Mouse (Mus musculus) ES-E14 (cell line): Measurements from ENCODE around the gene Pex1. TPM values are rescaled to one million over a fixed set of nuclear protein-coding genes. Genes with fewer than 3 reads are reported as not detected.

Source experiments
- DNase-seq: peaks from one replicate; pipeline ENCODE4 v3.0.0-alpha.2; 2013; ENCODE audit warnings: low read depth, low spot score
- H3K27ac ChIP-seq: 2 replicates; pipeline ENCODE4 v1.5.1; 2012; ENCODE audit warnings: low read depth, mild to moderate bottlenecking, low read length, moderate library complexity, mixed read lengths; ENCODE audit not compliant: poor library complexity, insufficient read depth, severe bottlenecking
- H3K36me3 ChIP-seq: 2 replicates; pipeline ENCODE4 v1.6.1; 2012; ENCODE audit warnings: mild to moderate bottlenecking, low read length, moderate library complexity, mixed read lengths; ENCODE audit not compliant: control insufficient read depth, poor library complexity, insufficient read depth, severe bottlenecking
- H3K4me1 ChIP-seq, 2 experiments: fragments of 150-350 bp in 1 of 2; sonication (generic) in 1 of 2; 2 replicates each; pipeline ENCODE4 v1.6.1; 2012; ENCODE audit warnings: low read length in 2 of 2, mild to moderate bottlenecking in 1 of 2, mixed read lengths in 1 of 2; ENCODE audit not compliant: control insufficient read depth in 2 of 2, insufficient read depth in 2 of 2, poor library complexity in 1 of 2
- H3K4me3 ChIP-seq, 2 experiments: fragments of 150-350 bp in 1 of 2; sonication (generic) in 1 of 2; 2 replicates each; pipeline ENCODE4 v1.5.1; 2012; ENCODE audit warnings: low read length in 2 of 2, low read depth in 1 of 2, mild to moderate bottlenecking in 1 of 2, mixed read lengths in 1 of 2; ENCODE audit not compliant: insufficient read depth in 1 of 2, poor library complexity in 1 of 2, severe bottlenecking in 1 of 2
- H3K9ac ChIP-seq: 2 replicates; pipeline ENCODE4 v1.6.1; 2012; ENCODE audit warnings: low read depth, mild to moderate bottlenecking, low read length, mixed read lengths; ENCODE audit not compliant: poor library complexity, insufficient read depth, severe bottlenecking
- H3K9me3 ChIP-seq: fragments of 150-350 bp; sonication (generic); 2 replicates; pipeline ENCODE4 v1.6.1; 2012; ENCODE audit warnings: low read depth, mild to moderate bottlenecking, low read length; ENCODE audit not compliant: control insufficient read depth, insufficient read depth
- CHD2 ChIP-seq: IDR thresholded peaks from 2 replicates; pipeline ENCODE4 v1.6.1; 2014; ENCODE audit warnings: mild to moderate bottlenecking, low read depth, low read length, inconsistent platforms
- HCFC1 ChIP-seq: IDR thresholded peaks from 2 replicates; pipeline ENCODE4 v1.6.1; 2012; ENCODE audit warnings: low read length, inconsistent platforms, borderline replicate concordance; ENCODE audit not compliant: insufficient read depth
- MAFK ChIP-seq: IDR thresholded peaks from 2 replicates; pipeline ENCODE4 v1.6.1; 2014; ENCODE audit warnings: mild to moderate bottlenecking, low read depth, low read length, inconsistent platforms; ENCODE audit not compliant: insufficient read depth
- ZC3H11A ChIP-seq: IDR thresholded peaks from 2 replicates; pipeline ENCODE4 v1.6.1; 2012; ENCODE audit warnings: low read depth, mild to moderate bottlenecking, inconsistent platforms, low read length, borderline replicate concordance
- ZNF384 ChIP-seq: IDR thresholded peaks from 2 replicates; pipeline ENCODE4 v1.6.1; 2012; ENCODE audit warnings: low read depth, low read length, inconsistent platforms
- in situ Hi-C, 2 experiments: fragments of 600-800 bp; cut with MboI; formaldehyde crosslinking; loops; one replicate each; pipeline ENCODE4 v1.15.1; 2025; ENCODE audit warnings: low sequenced_read_pairs in 2 of 2, inconsistent platforms in 1 of 2; ENCODE audit not compliant: unreplicated experiment in 2 of 2
- total RNA-seq: library from RNA; depleted of rRNA; stranded (reverse); fragments of 300-350 nt; gene quantifications from 2 replicates; pipeline ENCODE4 v1.2.3, GENCODE M21; 2012; rRNA removed

Gene Pex1
- 12.9 and 14.9 TPM in 2 replicates for total RNA-seq

- H3K27ac ChIP-seq, result peak within 1 kb of the TSS; percentile 26; the same call in 1 of the 2 replicates
- in situ Hi-C loops, result no loop called here
- peak; percentile 95 for DNase-seq
- no peaks in the 10 kb centered on the region for H3K9me3 ChIP-seq
- peak within 1 kb of the TSS; percentile 73 to 94 for H3K4me3 ChIP-seq
- TF ChIP-seq HCFC1 (peak; percentile 82), ZC3H11A (no peak), MAFK (no peak), CHD2 (peak; percentile 78), ZNF384 (no peak)
- H3K9ac ChIP-seq, result peak within 1 kb of the TSS; percentile 89
- peaks cover 0 to 2% of the 10 kb centered on the region in 2 experiments; a peak in 1 of 4 replicates for H3K4me1 ChIP-seq
- H3K36me3 ChIP-seq, result peaks cover 7% of the 10 kb centered on the region
These were observed at the start of gene Pex1 for GRCm38 (mm10) chr5:3595693-3596398. TSS of gene Pex1 (plus strand) at chr5:3596066.

- no peak for TF ChIP-seq ZNF384
- no peak for TF ChIP-seq ZC3H11A
- no peak for TF ChIP-seq HCFC1
- no peak for TF ChIP-seq MAFK
- TF ChIP-seq CHD2, result no peak
- Histone ChIP-seq H3K4me1 (peaks cover 4 to 7% of the 10 kb centered on the region in 2 experiments; a peak in 2 of 4 replicates), H3K36me3 (peaks cover 3% of the 10 kb centered on the region; the same call in 1 of the 2 replicates), H3K9ac (no peak overlapping the region), H3K9me3 (no peaks in the 10 kb centered on the region), H3K27ac (no peak overlapping the region), H3K4me3 (no peak overlapping the region)
- in situ Hi-C loops, result no loop called here
- DNase-seq, result no peak
These were observed 49.6 kb upstream of the Pex1 start for GRCm38 (mm10) chr5:3546226-3546625.

- H3K4me3 ChIP-seq, result no peak overlapping the region
- no peak overlapping the region for H3K9ac ChIP-seq
- H3K27ac ChIP-seq, result no peak overlapping the region
- TF ChIP-seq HCFC1, result no peak
- no peak for TF ChIP-seq ZNF384
- TF ChIP-seq CHD2, result no peak
- TF ChIP-seq ZC3H11A, result no peak
- TF ChIP-seq MAFK, result no peak
- DNase-seq, result no peak
- H3K4me1 ChIP-seq, result 0 out of 4 replicates have a peak, but pooled peaks cover 0 to 2% of the 10 kb centered on the region in 2 experiments
- in situ Hi-C loops, result no loop called here
- H3K9me3 ChIP-seq, result no peaks in the 10 kb centered on the region
- H3K36me3 ChIP-seq, result peaks cover 6% of the 10 kb centered on the region
These were observed 44.4 kb upstream of the Pex1 start for GRCm38 (mm10) chr5:3551481-3551880.

DNA sequence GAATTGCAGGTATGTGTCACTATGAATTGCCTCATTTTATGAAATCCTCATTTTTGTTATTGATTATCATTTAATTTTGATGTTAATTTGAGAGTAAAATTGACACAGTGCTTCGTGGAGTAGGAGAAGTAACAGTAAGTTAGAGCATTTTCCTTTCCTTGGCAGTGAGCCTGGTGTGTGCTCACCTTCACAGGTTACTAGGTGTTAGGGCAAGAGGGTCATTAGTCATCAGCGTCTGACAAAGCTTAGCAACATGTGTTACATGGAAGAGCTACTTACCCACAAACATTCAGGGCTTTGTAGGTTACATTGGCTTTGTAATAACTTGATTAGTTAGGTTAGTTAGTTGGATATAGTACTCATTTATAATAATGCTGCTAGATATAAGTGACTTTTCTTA lies 41.7 kb upstream of the Pex1 start:
- DNase-seq, result no peak
- no peak for TF ChIP-seq ZC3H11A
- TF ChIP-seq CHD2, result no peak
- no peak for TF ChIP-seq HCFC1
- no peak for TF ChIP-seq ZNF384
- no peak for TF ChIP-seq MAFK
- Histone ChIP-seq H3K4me1 (no peaks in the 10 kb centered on the region), H3K9ac (no peak overlapping the region), H3K9me3 (no peaks in the 10 kb centered on the region), H3K27ac (no peak overlapping the region), H3K36me3 (peaks cover 10% of the 10 kb centered on the region; the same call in 1 of the 2 replicates), H3K4me3 (no peak overlapping the region)
- in situ Hi-C loops, result no loop called here
